25 mouse cellular contexts compared by ENCODE assay signal in genomic region chr5:126530806-126531527, GRCm38 (mm10).
DNase-seq lines count a peak whose midpoint lies in the region; ATAC-seq and TF ChIP-seq lines count a peak whose summit lies in the region.
"Had no signal": no experiment of that assay in that cellular context is flagged by ENCODE, and none has a peak within 500 bp of the region (broad histone marks: within the 10 kb centered on the region; RNA-seq: fewer than 3 reads in every experiment).

No protein-coding gene starts in this region.

- no peak for ATAC-seq in forebrain, embryonic 14.5 days
- no peak for ATAC-seq in forebrain, embryonic 12.5 days (ENCODE audit: low FRiP score)
- ATAC-seq in lung, embryonic 15.5 days (ENCODE audit: borderline replicate concordance, extremely low read depth, low FRiP score, low TSS enrichment) = peak; percentile 55; the same call in 1 of the 2 replicates
- ATAC-seq in stomach, postnatal 0 days (ENCODE audit: low FRiP score, low TSS enrichment) = no peak
- ATAC-seq: forebrain, embryonic 15.5 days; inflammation-experienced regulatory T-cells, adult 6 months; midbrain, embryonic 16.5 days had no signal

- no peaks in the 10 kb centered on the region for H3K4me1 ChIP-seq in forebrain, embryonic 14.5 days (ENCODE audit: control insufficient read depth, insufficient read depth, low read length)
- H3K4me1 ChIP-seq in forebrain, embryonic 12.5 days = no peaks in the 10 kb centered on the region
- no peaks in the 10 kb centered on the region for H3K4me1 ChIP-seq in lung, embryonic 15.5 days
- H3K4me1 ChIP-seq in stomach, postnatal 0 days (replicated peaks; ENCODE audit: control insufficient read depth, insufficient read depth) = no peaks in the 10 kb centered on the region
- H3K4me1 ChIP-seq: embryonic facial prominence, embryonic 13.5 days; heart, embryonic 15.5 days; liver, embryonic 13.5 days; midbrain, embryonic 10.5 days had no signal

- H3K9ac ChIP-seq in forebrain, embryonic 14.5 days (ENCODE audit: low read length) = no peak overlapping the region
- H3K9ac ChIP-seq in forebrain, embryonic 12.5 days = no peak overlapping the region
- H3K9ac ChIP-seq in lung, embryonic 15.5 days = no peak overlapping the region
- H3K9ac ChIP-seq in stomach, postnatal 0 days (ENCODE audit: low read length) = no peak overlapping the region
- H3K9ac ChIP-seq: embryonic facial prominence, embryonic 13.5 days; forebrain, embryonic 15.5 days; heart, embryonic 15.5 days; hindbrain, embryonic 14.5 days; liver, embryonic 13.5 days had no signal

- H3K4me3 ChIP-seq in forebrain, embryonic 14.5 days (ENCODE audit: low read depth, low read length) = no peak overlapping the region
- H3K4me3 ChIP-seq in forebrain, embryonic 12.5 days (replicated peaks) = no peak overlapping the region
- H3K4me3 ChIP-seq in lung, embryonic 15.5 days = no peak overlapping the region
- no peak overlapping the region for H3K4me3 ChIP-seq in stomach, postnatal 0 days (ENCODE audit: low read depth, low read length)
- H3K4me3 ChIP-seq: embryonic facial prominence, embryonic 13.5 days; erythroblast, embryonic 14.5 days; forebrain, embryonic 15.5 days; heart, embryonic 15.5 days; liver, embryonic 13.5 days; midbrain, embryonic 10.5 days had no signal

- H3K4me2 ChIP-seq in forebrain, embryonic 14.5 days (ENCODE audit: low read length) = no peak overlapping the region
- no peak overlapping the region for H3K4me2 ChIP-seq in forebrain, embryonic 12.5 days
- H3K4me2 ChIP-seq in lung, embryonic 15.5 days = no peak overlapping the region
- no peak overlapping the region for H3K4me2 ChIP-seq in stomach, postnatal 0 days (replicated peaks; ENCODE audit: low read depth)
- H3K4me2 ChIP-seq: embryonic facial prominence, embryonic 13.5 days; forebrain, embryonic 15.5 days; heart, embryonic 15.5 days; hindbrain, embryonic 14.5 days; liver, embryonic 13.5 days had no signal

- H3K36me3 ChIP-seq in forebrain, embryonic 14.5 days (ENCODE audit: control insufficient read depth, insufficient read depth, low read length) = no peaks in the 10 kb centered on the region
- no peaks in the 10 kb centered on the region for H3K36me3 ChIP-seq in forebrain, embryonic 12.5 days (replicated peaks)
- no peaks in the 10 kb centered on the region for H3K36me3 ChIP-seq in lung, embryonic 15.5 days
- H3K36me3 ChIP-seq in stomach, postnatal 0 days (ENCODE audit: control insufficient read depth, insufficient read depth, low read length) = no peaks in the 10 kb centered on the region
- H3K36me3 ChIP-seq: embryonic facial prominence, embryonic 13.5 days; forebrain, embryonic 15.5 days; heart, embryonic 15.5 days; liver, embryonic 13.5 days; midbrain, embryonic 10.5 days had no signal

- TF ChIP-seq EP300 in stomach, postnatal 0 days (optimal IDR thresholded peaks at IDR 0.05) = no peak

- DNase-seq in forebrain, embryonic 14.5 days (ENCODE audit: low spot score) = peak; percentile 45
- DNase-seq in lung, postnatal 25 days (ENCODE audit: low spot score) = no peak
- DNase-seq in NIH3T3 (ENCODE audit: low read depth) = peak; percentile 31
- DNase-seq in stomach, postnatal 0 days (ENCODE audit: low spot score) = no peak
- DNase-seq in thymus, postnatal 25 days = no peak
- no peak for DNase-seq in spleen, postnatal 14 days (ENCODE audit: low spot score in 2 of 2)
- DNase-seq: adrenal gland, adult 8-10 months; cerebellum, adult 18-20 months; embryo, embryonic 11 days; heart, postnatal 36 days; kidney, adult 18-20 months; liver, embryonic 13.5 days; lung, postnatal 4 days; thymus, adult 2 months had no signal

- H3K27me3 ChIP-seq in forebrain, embryonic 14.5 days (replicated peaks; ENCODE audit: control insufficient read depth, insufficient read depth, low read length) = no peaks in the 10 kb centered on the region
- H3K27me3 ChIP-seq in forebrain, embryonic 12.5 days = no peaks in the 10 kb centered on the region
- H3K27me3 ChIP-seq in lung, embryonic 15.5 days = no peaks in the 10 kb centered on the region
- no peaks in the 10 kb centered on the region for H3K27me3 ChIP-seq in stomach, postnatal 0 days (ENCODE audit: control insufficient read depth, insufficient read depth, low read length)
- H3K27me3 ChIP-seq: CH12.LX; embryonic facial prominence, embryonic 13.5 days; forebrain, embryonic 15.5 days; heart, embryonic 15.5 days; liver, embryonic 13.5 days had no signal

- WGBS in forebrain, embryonic 14.5 days = 68% methylated on average over 5 of the region's 5 CpGs
- 75% methylated on average over 5 of the region's 5 CpGs for WGBS in forebrain, embryonic 12.5 days
- WGBS in lung, embryonic 15.5 days = 27% methylated on average over 5 of the region's 5 CpGs
- 21% methylated on average over 5 of the region's 5 CpGs for whole genome bisulfite sequencing in stomach, postnatal 0 days

- H3K9me3 ChIP-seq in forebrain, embryonic 14.5 days (replicated peaks; ENCODE audit: control insufficient read depth, low read length) = no peaks in the 10 kb centered on the region
- H3K9me3 ChIP-seq in forebrain, embryonic 12.5 days = no peaks in the 10 kb centered on the region
- no peaks in the 10 kb centered on the region for H3K9me3 ChIP-seq in lung, embryonic 15.5 days
- no peaks in the 10 kb centered on the region for H3K9me3 ChIP-seq in stomach, postnatal 0 days (ENCODE audit: control insufficient read depth, low read length)
- H3K9me3 ChIP-seq: embryonic facial prominence, embryonic 13.5 days; forebrain, embryonic 15.5 days; heart, embryonic 15.5 days; liver, embryonic 13.5 days; midbrain, embryonic 10.5 days had no signal

- 0 out of 2 replicates have a peak, but pooled peaks have one; percentile 5 for TF ChIP-seq CTCF in stomach, postnatal 0 days (IDR thresholded peaks at IDR 0.05; ENCODE audit: low read depth)

- no peak overlapping the region for H3K27ac ChIP-seq in forebrain, embryonic 14.5 days (ENCODE audit: low read depth, low read length)
- no peak overlapping the region for H3K27ac ChIP-seq in forebrain, embryonic 12.5 days
- H3K27ac ChIP-seq in lung, embryonic 15.5 days = no peak overlapping the region
- H3K27ac ChIP-seq in stomach, postnatal 0 days (replicated peaks) = no peak overlapping the region
- H3K27ac ChIP-seq: embryonic facial prominence, embryonic 13.5 days; forebrain, embryonic 15.5 days; heart, embryonic 15.5 days; hindbrain, embryonic 14.5 days; liver, embryonic 13.5 days; midbrain, embryonic 10.5 days had no signal

Comparison
In these comparisons a context has a peak if more than half of its experiments do, and no peak if none do; other contexts are left out.
1. DNase-seq: peak in forebrain, embryonic 14.5 days (single experiment) and NIH3T3 (single experiment); none in lung, postnatal 25 days (single experiment), stomach, postnatal 0 days (single experiment), thymus, postnatal 25 days (single experiment) and spleen, postnatal 14 days (0 of 2).